Comparison of ENCODE assay signal across 21 mouse cellular contexts in genomic region chr13:81550024-81550423, GRCm38 (mm10).
DNase-seq lines count a peak whose midpoint lies in the region; ATAC-seq and TF ChIP-seq lines count a peak whose summit lies in the region.
"Had no signal": no experiment of that assay in that cellular context is flagged by ENCODE, and none has a peak within 500 bp of the region (broad histone marks: within the 10 kb centered on the region; RNA-seq: fewer than 3 reads in every experiment).

No protein-coding gene starts in this region.

- H3K4me3 ChIP-seq in forebrain, embryonic 13.5 days = no peak overlapping the region
- no peak overlapping the region for H3K4me3 ChIP-seq in forebrain, embryonic 10.5 days
- H3K4me3 ChIP-seq in forebrain, embryonic 15.5 days = no peak overlapping the region
- no peak overlapping the region for H3K4me3 ChIP-seq in forebrain, embryonic 14.5 days (ENCODE audit: low read depth, low read length)
- no peak overlapping the region for H3K4me3 ChIP-seq in forebrain, embryonic 16.5 days (replicated peaks; ENCODE audit: low read length)
- no peak overlapping the region for H3K4me3 ChIP-seq in forebrain, postnatal 0 days (ENCODE audit: low read depth, low read length)

- no peaks in the 10 kb centered on the region for H3K9me3 ChIP-seq in forebrain, embryonic 13.5 days (replicated peaks)
- H3K9me3 ChIP-seq in forebrain, embryonic 10.5 days = no peaks in the 10 kb centered on the region
- H3K9me3 ChIP-seq in forebrain, embryonic 15.5 days = no peaks in the 10 kb centered on the region
- H3K9me3 ChIP-seq in forebrain, embryonic 14.5 days (replicated peaks; ENCODE audit: control insufficient read depth, low read length) = no peaks in the 10 kb centered on the region
- H3K9me3 ChIP-seq in forebrain, embryonic 16.5 days (ENCODE audit: control insufficient read depth, low read length) = no peaks in the 10 kb centered on the region
- H3K9me3 ChIP-seq in forebrain, postnatal 0 days (ENCODE audit: low read length) = no peaks in the 10 kb centered on the region
- H3K9me3 ChIP-seq: G1E had no signal

- H3K27me3 ChIP-seq in forebrain, embryonic 13.5 days = no peaks in the 10 kb centered on the region
- no peaks in the 10 kb centered on the region for H3K27me3 ChIP-seq in forebrain, embryonic 10.5 days (ENCODE audit: poor library complexity, severe bottlenecking)
- no peaks in the 10 kb centered on the region for H3K27me3 ChIP-seq in forebrain, embryonic 15.5 days
- H3K27me3 ChIP-seq in forebrain, embryonic 14.5 days (replicated peaks; ENCODE audit: control insufficient read depth, insufficient read depth, low read length) = no peaks in the 10 kb centered on the region
- no peaks in the 10 kb centered on the region for H3K27me3 ChIP-seq in forebrain, embryonic 16.5 days (replicated peaks; ENCODE audit: control insufficient read depth, insufficient read depth, low read length)
- no peaks in the 10 kb centered on the region for H3K27me3 ChIP-seq in forebrain, postnatal 0 days (ENCODE audit: insufficient read depth, low read length)
- H3K27me3 ChIP-seq: CH12.LX, Patski had no signal

- H3K9ac ChIP-seq in forebrain, embryonic 13.5 days = no peak overlapping the region
- H3K9ac ChIP-seq in forebrain, embryonic 15.5 days (replicated peaks) = no peak overlapping the region
- H3K9ac ChIP-seq in forebrain, embryonic 14.5 days (ENCODE audit: low read length) = no peak overlapping the region
- no peak overlapping the region for H3K9ac ChIP-seq in forebrain, embryonic 16.5 days (replicated peaks; ENCODE audit: low read depth, low read length)
- no peak overlapping the region for H3K9ac ChIP-seq in forebrain, postnatal 0 days

- WGBS in forebrain, embryonic 13.5 days = 71% methylated on average over 1 of the region's 1 CpGs
- 80% methylated on average over 1 of the region's 1 CpGs for WGBS in forebrain, embryonic 10.5 days
- 49% methylated on average over 1 of the region's 1 CpGs for WGBS in forebrain, embryonic 15.5 days
- 74% methylated on average over 1 of the region's 1 CpGs for WGBS in forebrain, embryonic 14.5 days
- WGBS in forebrain, embryonic 16.5 days = 49% methylated on average over 1 of the region's 1 CpGs
- 33% methylated on average over 1 of the region's 1 CpGs for WGBS in forebrain, postnatal 0 days

- no peak for DNase-seq in forebrain, embryonic 10.5 days (ENCODE audit: extremely low spot score, low spot score)
- no peak for DNase-seq in forebrain, embryonic 14.5 days (ENCODE audit: low spot score)
- DNase-seq in forebrain, postnatal 0 days = no peak
- DNase-seq: adrenal gland, adult 2 months; adrenal gland, adult 8-10 months; adrenal gland, postnatal 10 days; adrenal gland, postnatal 14 days; adrenal gland, postnatal 25 days; adrenal gland, postnatal 36 days; B cell, adult 2 months; cerebellum, adult 11 months; cerebellum, adult 11-12 months; cerebellum, adult 18-20 months had no signal

- H3K4me2 ChIP-seq in forebrain, embryonic 13.5 days = no peak overlapping the region
- H3K4me2 ChIP-seq in forebrain, embryonic 15.5 days (replicated peaks) = no peak overlapping the region
- H3K4me2 ChIP-seq in forebrain, embryonic 14.5 days (ENCODE audit: low read length) = no peak overlapping the region
- H3K4me2 ChIP-seq in forebrain, embryonic 16.5 days (ENCODE audit: low read length) = no peak overlapping the region
- no peak overlapping the region for H3K4me2 ChIP-seq in forebrain, postnatal 0 days (ENCODE audit: low read depth)

- ATAC-seq in forebrain, embryonic 13.5 days = peak; percentile 30; the same call in 1 of the 2 replicates
- peak; percentile 64 for ATAC-seq in forebrain, embryonic 15.5 days (replicated peaks)
- ATAC-seq in forebrain, embryonic 14.5 days = no peak
- peak; percentile 62 for ATAC-seq in forebrain, embryonic 16.5 days
- no peak for ATAC-seq in forebrain, postnatal 0 days
- ATAC-seq: activated CD4-positive, CD25-positive, alpha-beta regulatory T cell, adult 4 months; CD4-positive, CD25-positive, alpha-beta regulatory T cell, adult 4 months; Patski had no signal

- H3K36me3 ChIP-seq in forebrain, embryonic 13.5 days (ENCODE audit: poor library complexity, severe bottlenecking) = peaks cover 7% of the 10 kb centered on the region
- peaks cover 30% of the 10 kb centered on the region for H3K36me3 ChIP-seq in forebrain, embryonic 10.5 days (replicated peaks)
- H3K36me3 ChIP-seq in forebrain, embryonic 15.5 days = no peaks in the 10 kb centered on the region
- H3K36me3 ChIP-seq in forebrain, embryonic 14.5 days (ENCODE audit: control insufficient read depth, insufficient read depth, low read length) = 0 out of 2 replicates have a peak, but pooled peaks cover 2% of the 10 kb centered on the region
- H3K36me3 ChIP-seq in forebrain, embryonic 16.5 days (ENCODE audit: control insufficient read depth, insufficient read depth) = no peaks in the 10 kb centered on the region
- no peaks in the 10 kb centered on the region for H3K36me3 ChIP-seq in forebrain, postnatal 0 days (ENCODE audit: insufficient read depth)
- H3K36me3 ChIP-seq: G1E had no signal

- no peak for TF ChIP-seq CTCF in forebrain, postnatal 0 days (IDR thresholded peaks at IDR 0.05; ENCODE audit: low read depth)

- no peak overlapping the region for H3K27ac ChIP-seq in forebrain, embryonic 13.5 days
- H3K27ac ChIP-seq in forebrain, embryonic 10.5 days = no peak overlapping the region
- no peak overlapping the region for H3K27ac ChIP-seq in forebrain, embryonic 15.5 days (replicated peaks)
- H3K27ac ChIP-seq in forebrain, embryonic 14.5 days (ENCODE audit: low read depth, low read length) = no peak overlapping the region
- H3K27ac ChIP-seq in forebrain, embryonic 16.5 days (ENCODE audit: low read length) = no peak overlapping the region
- no peak overlapping the region for H3K27ac ChIP-seq in forebrain, postnatal 0 days (ENCODE audit: low read depth, low read length)

- H3K4me1 ChIP-seq in forebrain, embryonic 13.5 days = no peaks in the 10 kb centered on the region
- no peaks in the 10 kb centered on the region for H3K4me1 ChIP-seq in forebrain, embryonic 10.5 days
- H3K4me1 ChIP-seq in forebrain, embryonic 15.5 days = no peaks in the 10 kb centered on the region
- no peaks in the 10 kb centered on the region for H3K4me1 ChIP-seq in forebrain, embryonic 14.5 days (ENCODE audit: control insufficient read depth, insufficient read depth, low read length)
- H3K4me1 ChIP-seq in forebrain, embryonic 16.5 days (replicated peaks; ENCODE audit: control insufficient read depth, insufficient read depth, low read length) = no peaks in the 10 kb centered on the region
- H3K4me1 ChIP-seq in forebrain, postnatal 0 days (ENCODE audit: insufficient read depth) = no peaks in the 10 kb centered on the region

Comparison
In these comparisons a context has a peak if more than half of its experiments do, and no peak if none do; other contexts are left out.
1. ATAC-seq: peak in forebrain, embryonic 13.5 days (single experiment), forebrain, embryonic 15.5 days (single experiment) and forebrain, embryonic 16.5 days (single experiment); none in forebrain, embryonic 14.5 days (single experiment) and forebrain, postnatal 0 days (single experiment).